8 mouse cellular contexts compared by ENCODE assay signal in the genomic region with DNA sequence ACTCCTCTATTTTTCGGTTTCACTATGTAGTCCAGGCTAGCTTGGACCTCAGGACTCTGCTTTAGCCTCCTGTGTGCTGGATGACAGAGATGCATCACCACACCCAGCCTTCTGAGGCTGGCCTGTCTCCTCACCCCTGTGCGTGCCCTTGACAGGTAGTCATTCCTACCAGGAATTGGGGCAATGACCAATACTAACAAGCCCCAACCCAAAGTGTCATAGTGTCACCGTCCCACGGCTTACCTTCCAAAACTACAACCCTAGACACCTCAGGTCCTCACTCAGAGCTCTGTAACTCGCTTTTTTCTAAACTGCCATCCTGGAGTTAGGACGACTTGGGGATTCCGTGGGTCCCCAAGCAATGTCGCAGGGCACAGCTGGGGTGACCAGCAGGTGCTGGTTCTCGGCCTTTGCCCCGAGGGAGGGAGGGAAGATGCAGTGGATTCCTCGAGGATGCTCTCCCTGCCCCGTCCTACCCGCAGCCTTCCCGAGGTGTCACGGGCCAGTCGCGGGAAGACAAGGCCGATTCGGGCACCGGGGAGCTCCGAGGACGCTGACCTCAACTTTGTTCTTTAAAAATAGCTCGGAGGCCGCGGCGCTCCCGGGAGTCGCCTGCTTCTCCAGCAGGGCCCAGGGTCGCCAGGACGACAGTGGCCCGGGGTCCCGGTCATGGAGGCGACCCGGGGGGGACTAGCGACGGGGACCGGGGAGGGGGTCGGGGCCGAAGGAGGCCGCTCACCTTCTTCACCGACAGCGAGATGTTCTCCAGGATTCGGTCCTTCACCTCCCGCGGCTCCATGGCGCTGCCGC. TPM values are rescaled to one million over a fixed set of nuclear protein-coding genes. Genes with fewer than 3 reads are reported as not detected.
DNase-seq lines count a peak whose midpoint lies in the region; ATAC-seq and TF ChIP-seq lines count a peak whose summit lies in the region.

No protein-coding gene starts in this region.

- intact Hi-C loops in left cerebral cortex, postnatal 4 days (cut with DNase I), result no loop called here

- peaks cover 13% of the 10 kb centered on the region for H3K4me1 ChIP-seq in brown adipose tissue, adult 24 weeks (ENCODE audit: control insufficient read depth, insufficient read depth, insufficient read length, low read length)
- H3K4me1 ChIP-seq in forebrain, embryonic 16.5 days (replicated peaks; ENCODE audit: control insufficient read depth, insufficient read depth, low read length), result peaks cover 13% of the 10 kb centered on the region
- H3K4me1 ChIP-seq in hindbrain, postnatal 0 days (ENCODE audit: insufficient read depth, low read length), result peaks cover 6% of the 10 kb centered on the region; the same call in 1 of the 2 replicates
- H3K4me1 ChIP-seq in liver, embryonic 13.5 days (replicated peaks), result peaks cover 35% of the 10 kb centered on the region
- H3K4me1 ChIP-seq in neural tube, embryonic 12.5 days, result peaks cover 16% of the 10 kb centered on the region

- peak overlapping the region; percentile 90 for H3K4me2 ChIP-seq in forebrain, embryonic 16.5 days (ENCODE audit: low read length)
- peak overlapping the region; percentile 91 for H3K4me2 ChIP-seq in hindbrain, postnatal 0 days (ENCODE audit: low read depth, low read length)
- peak overlapping the region; percentile 98 for H3K4me2 ChIP-seq in liver, embryonic 13.5 days
- H3K4me2 ChIP-seq in neural tube, embryonic 12.5 days (replicated peaks), result peak overlapping the region; percentile 89

- H3K9me3 ChIP-seq in forebrain, embryonic 16.5 days (ENCODE audit: control insufficient read depth, low read length), result no peaks in the 10 kb centered on the region
- no peaks in the 10 kb centered on the region for H3K9me3 ChIP-seq in hindbrain, postnatal 0 days (ENCODE audit: low read length)
- no peaks in the 10 kb centered on the region for H3K9me3 ChIP-seq in liver, embryonic 13.5 days (replicated peaks)
- H3K9me3 ChIP-seq in neural tube, embryonic 12.5 days, result no peaks in the 10 kb centered on the region

- H3K27ac ChIP-seq in brown adipose tissue, adult 24 weeks (replicated peaks; ENCODE audit: low read depth, low read length), result peak overlapping the region; percentile 40; the same call in 1 of the 2 replicates
- peak overlapping the region; percentile 74 for H3K27ac ChIP-seq in forebrain, embryonic 16.5 days (ENCODE audit: low read length)
- H3K27ac ChIP-seq in hindbrain, postnatal 0 days, result peak overlapping the region; percentile 92
- peak overlapping the region; percentile 64 for H3K27ac ChIP-seq in liver, embryonic 13.5 days
- no peak overlapping the region for H3K27ac ChIP-seq in neural tube, embryonic 12.5 days

- peak; percentile 31 for DNase-seq in left cerebral cortex, postnatal 4 days
- DNase-seq in left cerebral cortex, adult 9 months (ENCODE audit: low spot score in 2 of 2), result no peak
- DNase-seq in hindbrain, postnatal 0 days (ENCODE audit: low spot score), result peak; percentile 29
- no peak for DNase-seq in liver, embryonic 13.5 days
- no peak for DNase-seq in right cerebral cortex, postnatal 36 days (ENCODE audit: low spot score in 2 of 2)

- 4% methylated on average over 47 of the region's 47 CpGs for WGBS in forebrain, embryonic 16.5 days
- WGBS in hindbrain, postnatal 0 days, result 4% methylated on average over 43 of the region's 47 CpGs
- WGBS in liver, embryonic 13.5 days (ENCODE audit: insufficient replicate concordance), result 4% methylated on average over 47 of the region's 47 CpGs
- WGBS in neural tube, embryonic 12.5 days, result 5% methylated on average over 44 of the region's 47 CpGs

- peaks cover 5% of the 10 kb centered on the region; the same call in 1 of the 2 replicates for H3K36me3 ChIP-seq in forebrain, embryonic 16.5 days (ENCODE audit: control insufficient read depth, insufficient read depth)
- peaks cover 7% of the 10 kb centered on the region; the same call in 1 of the 2 replicates for H3K36me3 ChIP-seq in hindbrain, postnatal 0 days (ENCODE audit: insufficient read depth, low read length)
- peaks cover 17% of the 10 kb centered on the region; the same call in 1 of the 2 replicates for H3K36me3 ChIP-seq in liver, embryonic 13.5 days
- H3K36me3 ChIP-seq in neural tube, embryonic 12.5 days, result peaks cover 19% of the 10 kb centered on the region

- peak overlapping the region; percentile 98 for H3K9ac ChIP-seq in forebrain, embryonic 16.5 days (replicated peaks; ENCODE audit: low read depth, low read length)
- H3K9ac ChIP-seq in hindbrain, postnatal 0 days (replicated peaks; ENCODE audit: low read length), result peak overlapping the region; percentile 96
- H3K9ac ChIP-seq in liver, embryonic 13.5 days, result peak overlapping the region; percentile 95
- peak overlapping the region; percentile 86 for H3K9ac ChIP-seq in neural tube, embryonic 12.5 days

- peak; percentile 1; the same call in 1 of the 2 replicates for ATAC-seq in forebrain, embryonic 16.5 days
- peak; percentile 31 for ATAC-seq in hindbrain, postnatal 0 days
- peak; percentile 21; the same call in 1 of the 2 replicates for ATAC-seq in liver, embryonic 13.5 days (ENCODE audit: low read depth)
- peak; percentile 59 for ATAC-seq in neural tube, embryonic 12.5 days (ENCODE audit: low FRiP score, low read depth)

- no peaks in the 10 kb centered on the region for H3K27me3 ChIP-seq in forebrain, embryonic 16.5 days (replicated peaks; ENCODE audit: control insufficient read depth, insufficient read depth, low read length)
- H3K27me3 ChIP-seq in hindbrain, postnatal 0 days (ENCODE audit: insufficient read depth, low read length), result no peaks in the 10 kb centered on the region
- H3K27me3 ChIP-seq in liver, embryonic 13.5 days, result no peaks in the 10 kb centered on the region
- H3K27me3 ChIP-seq in neural tube, embryonic 12.5 days (replicated peaks), result no peaks in the 10 kb centered on the region

- peak overlapping the region; percentile 72 for H3K4me3 ChIP-seq in brown adipose tissue, adult 24 weeks (ENCODE audit: insufficient read depth, low read depth, low read length)
- peak overlapping the region; percentile 86 for H3K4me3 ChIP-seq in forebrain, embryonic 16.5 days (replicated peaks; ENCODE audit: low read length)
- H3K4me3 ChIP-seq in hindbrain, postnatal 0 days (ENCODE audit: low read length), result peak overlapping the region; percentile 83
- H3K4me3 ChIP-seq in liver, embryonic 13.5 days (replicated peaks), result peak overlapping the region; percentile 84
- H3K4me3 ChIP-seq in neural tube, embryonic 12.5 days, result peak overlapping the region; percentile 75

- no peak for TF ChIP-seq CTCF in hindbrain, postnatal 0 days (IDR thresholded peaks at IDR 0.05; ENCODE audit: low read depth)

RNA-seq across cellular contexts. Expression of a gene that starts 1.4 kb away (rescaled TPM):
- total RNA-seq in left cerebral cortex, postnatal 4 days (2021), result 10 to 100 TPM; 44.1 to 51.1 TPM
- 8.8 and 12.9 TPM in 2 replicates for polyA plus RNA-seq in brown adipose tissue, adult 24 weeks (2012; ENCODE audit: insufficient read depth, insufficient read length, missing spikeins)
- polyA plus RNA-seq in forebrain, embryonic 16.5 days (2015; fragmentation: Nextera tagmentation; extraction: Ambion mirVana), result 5.0 and 7.0 TPM in 2 replicates
- total RNA-seq in hindbrain, postnatal 0 days (2014; rRNA removed), result 45.8 and 47.6 TPM in 2 replicates
- 6.1 and 6.4 TPM in 2 replicates for polyA plus RNA-seq in hindbrain, postnatal 0 days (2015; fragmentation: Nextera tagmentation; extraction: Ambion mirVana)
- polyA plus RNA-seq in liver, embryonic 13.5 days (2015; fragmentation: Nextera tagmentation; extraction: Ambion mirVana), result 0.91 and 1.1 TPM in 2 replicates
- 7.4 TPM in 2 replicates for polyA plus RNA-seq in neural tube, embryonic 12.5 days (2016; fragmentation: Nextera tagmentation; extraction: Ambion mirVana)

RNA-seq across cellular contexts. Expression of a gene that starts 22.1 kb away (rescaled TPM):
- 1 to 10 TPM in 1 of 2 experiments, under 1 TPM in 1; 0.42 to 2.2 TPM for total RNA-seq in left cerebral cortex, postnatal 4 days (2021)
- polyA plus RNA-seq in brown adipose tissue, adult 24 weeks (2012; ENCODE audit: insufficient read depth, insufficient read length, missing spikeins), result 3.0 TPM in 1 of 2 replicates, not detected in the other
- 0.99 and 1.4 TPM in 2 replicates for polyA plus RNA-seq in forebrain, embryonic 16.5 days (2015; fragmentation: Nextera tagmentation; extraction: Ambion mirVana)
- total RNA-seq in hindbrain, postnatal 0 days (2014; rRNA removed), result 3.0 and 13.6 TPM in 2 replicates
- polyA plus RNA-seq in hindbrain, postnatal 0 days (2015; fragmentation: Nextera tagmentation; extraction: Ambion mirVana), result 0.32 TPM in 1 of 2 replicates, not detected in the other
- polyA plus RNA-seq in liver, embryonic 13.5 days (2015; fragmentation: Nextera tagmentation; extraction: Ambion mirVana), result 0.46 TPM in 1 of 2 replicates, not detected in the other
- 1.2 TPM in 1 of 2 replicates, not detected in the other for polyA plus RNA-seq in neural tube, embryonic 12.5 days (2016; fragmentation: Nextera tagmentation; extraction: Ambion mirVana)

RNA-seq across cellular contexts. Expression of a gene that starts 39.7 kb away (rescaled TPM):
- total RNA-seq in left cerebral cortex, postnatal 4 days (2021), result 1 to 10 TPM; 1.1 to 1.7 TPM
- 4.5 and 12.7 TPM in 2 replicates for polyA plus RNA-seq in brown adipose tissue, adult 24 weeks (2012; ENCODE audit: insufficient read depth, insufficient read length, missing spikeins)
- 0.08 TPM in 1 of 2 replicates, not detected in the other for polyA plus RNA-seq in forebrain, embryonic 16.5 days (2015; fragmentation: Nextera tagmentation; extraction: Ambion mirVana)
- total RNA-seq in hindbrain, postnatal 0 days (2014; rRNA removed), result 18.1 and 22.2 TPM in 2 replicates
- 3.0 and 3.6 TPM in 2 replicates for polyA plus RNA-seq in hindbrain, postnatal 0 days (2015; fragmentation: Nextera tagmentation; extraction: Ambion mirVana)
- polyA plus RNA-seq in liver, embryonic 13.5 days (2015; fragmentation: Nextera tagmentation; extraction: Ambion mirVana), result 0.07 and 0.13 TPM in 2 replicates
- polyA plus RNA-seq in neural tube, embryonic 12.5 days (2016; fragmentation: Nextera tagmentation; extraction: Ambion mirVana), result not detected in 2 replicates

RNA-seq across cellular contexts. Expression of a gene that starts 44.9 kb away (rescaled TPM):
- under 1 TPM; 0.38 to 0.46 TPM for total RNA-seq in left cerebral cortex, postnatal 4 days (2021)
- polyA plus RNA-seq in brown adipose tissue, adult 24 weeks (2012; ENCODE audit: insufficient read depth, insufficient read length, missing spikeins), result 1.1 TPM in 1 of 2 replicates, not detected in the other
- polyA plus RNA-seq in forebrain, embryonic 16.5 days (2015; fragmentation: Nextera tagmentation; extraction: Ambion mirVana), result 0.13 and 0.19 TPM in 2 replicates
- total RNA-seq in hindbrain, postnatal 0 days (2014; rRNA removed), result 1.3 and 1.6 TPM in 2 replicates
- polyA plus RNA-seq in hindbrain, postnatal 0 days (2015; fragmentation: Nextera tagmentation; extraction: Ambion mirVana), result 1.3 and 1.5 TPM in 2 replicates
- 3.6 and 3.7 TPM in 2 replicates for polyA plus RNA-seq in liver, embryonic 13.5 days (2015; fragmentation: Nextera tagmentation; extraction: Ambion mirVana)
- 0.26 and 0.43 TPM in 2 replicates for polyA plus RNA-seq in neural tube, embryonic 12.5 days (2016; fragmentation: Nextera tagmentation; extraction: Ambion mirVana)

RNA-seq across cellular contexts. Expression of a gene that starts 57.4 kb away (rescaled TPM):
- 10 to 100 TPM; 19.8 to 23.8 TPM for total RNA-seq in left cerebral cortex, postnatal 4 days (2021)
- 2.1 and 3.6 TPM in 2 replicates for polyA plus RNA-seq in brown adipose tissue, adult 24 weeks (2012; ENCODE audit: insufficient read depth, insufficient read length, missing spikeins)
- polyA plus RNA-seq in forebrain, embryonic 16.5 days (2015; fragmentation: Nextera tagmentation; extraction: Ambion mirVana), result 18.8 and 27.8 TPM in 2 replicates
- 22.5 and 26.7 TPM in 2 replicates for total RNA-seq in hindbrain, postnatal 0 days (2014; rRNA removed)
- 21.7 and 25.6 TPM in 2 replicates for polyA plus RNA-seq in hindbrain, postnatal 0 days (2015; fragmentation: Nextera tagmentation; extraction: Ambion mirVana)
- 1.9 and 2.4 TPM in 2 replicates for polyA plus RNA-seq in liver, embryonic 13.5 days (2015; fragmentation: Nextera tagmentation; extraction: Ambion mirVana)
- polyA plus RNA-seq in neural tube, embryonic 12.5 days (2016; fragmentation: Nextera tagmentation; extraction: Ambion mirVana), result 30.6 and 37.0 TPM in 2 replicates

Comparison
In these comparisons a context has a peak if more than half of its experiments do, and no peak if none do; other contexts are left out.
1. DNase-seq: peak in left cerebral cortex, postnatal 4 days (single experiment) and hindbrain, postnatal 0 days (single experiment); none in left cerebral cortex, adult 9 months (0 of 2), liver, embryonic 13.5 days (single experiment) and right cerebral cortex, postnatal 36 days (0 of 2).
2. ATAC-seq: peak in every context shown above with its lines; median percentile 59 in neural tube, embryonic 12.5 days; 31 in hindbrain, postnatal 0 days; 21 in liver, embryonic 13.5 days; 1 in forebrain, embryonic 16.5 days.
3. Peak in every context shown above with its lines, with median percentiles within 50 percentile points of each other: H3K4me3 ChIP-seq, H3K4me2 ChIP-seq and H3K9ac ChIP-seq.